Mouse (Mus musculus) forebrain, postnatal 0 days (tissue): Measurements from ENCODE around the gene Snapc1. TPM values are rescaled to one million over a fixed set of nuclear protein-coding genes. Genes with fewer than 3 reads are reported as not detected.
A peak's percentile ranks its signal among the peaks of the same experiment; 100 is the strongest.

Experiments
- ATAC-seq: fragments of 200-750 bp; cut with Nextera tagmentation; 2 replicates; pipeline ENCODE4 v1.8.0; 2017; ENCODE audit warnings: mild to moderate bottlenecking, moderate library complexity
- DNase-seq: peaks from one replicate; pipeline ENCODE4 v3.0.0-alpha.2; 2015
- H3K27ac ChIP-seq: fragments of 300-500 bp; sonication (generic); 2 replicates; pipeline ENCODE4 v1.5.1; 2014; ENCODE audit warnings: low read depth, mild to moderate bottlenecking, antibody characterized with exemption, low read length, moderate library complexity, mixed read lengths
- H3K27me3 ChIP-seq: fragments of 300-500 bp; sonication (generic); 2 replicates; pipeline ENCODE4 v1.6.1; 2014; ENCODE audit warnings: mild to moderate bottlenecking, low read length, mixed read lengths; ENCODE audit not compliant: insufficient read depth
- H3K36me3 ChIP-seq: fragments of 300-500 bp; sonication (generic); 2 replicates; pipeline ENCODE4 v1.6.1; 2014; ENCODE audit warnings: mild to moderate bottlenecking, moderate library complexity; ENCODE audit not compliant: insufficient read depth
- H3K4me1 ChIP-seq: fragments of 300-500 bp; sonication (generic); 2 replicates; pipeline ENCODE4 v1.6.1; 2014; ENCODE audit warnings: antibody characterized with exemption; ENCODE audit not compliant: insufficient read depth
- H3K4me2 ChIP-seq: fragments of 300-500 bp; sonication (generic); 2 replicates; pipeline ENCODE4 v1.6.1; 2014; ENCODE audit warnings: low read depth, mild to moderate bottlenecking, moderate library complexity
- H3K4me3 ChIP-seq: fragments of 300-500 bp; sonication (generic); 2 replicates; pipeline ENCODE4 v1.5.1; 2014; ENCODE audit warnings: low read depth, low read length, mixed read lengths
- H3K9ac ChIP-seq: fragments of 300-500 bp; sonication (generic); 2 replicates; pipeline ENCODE4 v1.6.1; 2014; ENCODE audit warnings: mild to moderate bottlenecking
- H3K9me3 ChIP-seq: fragments of 300-500 bp; sonication (generic); 2 replicates; pipeline ENCODE4 v1.6.1; 2016; ENCODE audit warnings: low read length
- CTCF ChIP-seq: sonication (generic); IDR thresholded peaks from 2 replicates; pipeline ENCODE4 v1.5.1; 2016; ENCODE audit warnings: antibody characterized with exemption, control low read depth, low read depth
- WGBS: fragments of 180-500 bp; shearing (Covaris S2); extraction: QIAGEN DNeasy Blood & Tissue Kit; methylation state at CpG from one replicate; pipeline ENCODE4 v1.1.7; 2014; 5-methylcytosine and 5-hydroxymethylcytosine counted together
- polyA plus RNA-seq: library from polyadenylated mRNA; unstranded; fragments of >200 nt; fragmentation: Nextera tagmentation; extraction: Ambion mirVana; gene quantifications from 2 replicates; pipeline ENCODE4 v1.2.1, GENCODE M21; 2015
- total RNA-seq: library from RNA; depleted of rRNA; stranded (reverse); fragments of >200 nt; gene quantifications from 2 replicates; pipeline ENCODE4 v1.2.3, GENCODE M21; 2014; rRNA removed

The Snapc1 gene
- total and polyA plus RNA-seq, 2 experiments from 2014 or later, result 17.9 to 21.9 TPM

- Histone ChIP-seq H3K9ac (no peak overlapping the region), H3K4me3 (no peak overlapping the region), H3K4me2 (no peak overlapping the region), H3K27me3 (no peaks in the 10 kb centered on the region), H3K27ac (no peak overlapping the region), H3K4me1 (no peaks in the 10 kb centered on the region; the same call in 1 of the 2 replicates), H3K36me3 (no peaks in the 10 kb centered on the region; the same call in 1 of the 2 replicates), H3K9me3 (no peaks in the 10 kb centered on the region)
- TF ChIP-seq CTCF, result peak; percentile 52
- 58% methylated on average over 7 of the region's 7 CpGs for WGBS
- ATAC-seq (no peak), DNase-seq (no peak)
These were observed 50.5 kb downstream of the Snapc1 start for GRCm38 (mm10) chr12:74014739-74015270.

- Histone ChIP-seq H3K36me3 (no peaks in the 10 kb centered on the region; the same call in 1 of the 2 replicates), H3K4me3 (no peak overlapping the region), H3K27me3 (no peaks in the 10 kb centered on the region), H3K27ac (no peak overlapping the region), H3K9ac (no peak overlapping the region), H3K4me1 (no peaks in the 10 kb centered on the region), H3K9me3 (no peaks in the 10 kb centered on the region), H3K4me2 (no peak overlapping the region)
- DNase-seq (no peak), ATAC-seq (no peak)
- no peak for TF ChIP-seq CTCF
- 80% methylated on average over 5 of the region's 5 CpGs for WGBS
These were observed 51.2 kb downstream of the Snapc1 start for GRCm38 (mm10) chr12:74015491-74015890.

- H3K9me3 ChIP-seq, result no peaks in the 10 kb centered on the region
- TF ChIP-seq CTCF, result no peak
- H3K36me3 ChIP-seq, result no peaks in the 10 kb centered on the region
- no peak overlapping the region for H3K4me3 ChIP-seq
- no peaks in the 10 kb centered on the region for H3K27me3 ChIP-seq
- no peak overlapping the region for H3K9ac ChIP-seq
- H3K4me1 ChIP-seq, result peaks cover 5% of the 10 kb centered on the region
- H3K27ac ChIP-seq, result 0 out of 2 replicates have a peak overlapping the region, but pooled peaks have one; percentile 9
- ATAC-seq, result peak; percentile 65
- DNase-seq, result peak; percentile 27
- 30% methylated on average over 5 of the region's 5 CpGs for WGBS
- H3K4me2 ChIP-seq, result no peak overlapping the region
These were observed 59.0 kb downstream of the Snapc1 start for GRCm38 (mm10) chr12:74023260-74023659.

- TF ChIP-seq CTCF, result peak; percentile 22; the same call in 1 of the 2 replicates
- H3K4me1 ChIP-seq, result peaks cover 5% of the 10 kb centered on the region
- no peak overlapping the region for H3K27ac ChIP-seq
- H3K9me3 ChIP-seq, result no peaks in the 10 kb centered on the region
- no peak overlapping the region for H3K4me3 ChIP-seq
- no peaks in the 10 kb centered on the region for H3K27me3 ChIP-seq
- no peak overlapping the region for H3K4me2 ChIP-seq
- ATAC-seq (no peak), DNase-seq (no peak)
- 88% methylated on average over 2 of the region's 2 CpGs for WGBS
- H3K9ac ChIP-seq, result no peak overlapping the region
- H3K36me3 ChIP-seq, result no peaks in the 10 kb centered on the region
These were observed 60.6 kb downstream of the Snapc1 start for GRCm38 (mm10) chr12:74024912-74025311.

Other genes with a start within 250 kb of the Snapc1 start
- 101 and 118 TPM in 2 replicates for gene Hif1a, start 63.1 kb upstream of the Snapc1 start, total RNA-seq
- gene Hif1a, start 63.1 kb upstream of the Snapc1 start, polyA plus RNA-seq, result 48.5 and 56.6 TPM in 2 replicates
- gene Gm49321, start 26.8 kb upstream of the Snapc1 start, total RNA-seq, result not detected in 2 replicates
- gene Gm49321, start 26.8 kb upstream of the Snapc1 start, polyA plus RNA-seq, result 10.0 and 15.7 TPM in 2 replicates
- gene Syt16, start 33.2 kb downstream of the Snapc1 start, total RNA-seq, result 114 TPM in 2 replicates
- 95.2 and 102 TPM in 2 replicates for gene Syt16, start 33.2 kb downstream of the Snapc1 start, polyA plus RNA-seq